Mouse (Mus musculus): ENCODE data around the gene Olfr1221. TPM values are rescaled to one million over a fixed set of nuclear protein-coding genes. Genes with fewer than 3 reads are reported as not detected.

The Olfr1221 gene
- polyA plus RNA-seq, 1 experiment = not detected

DNA sequence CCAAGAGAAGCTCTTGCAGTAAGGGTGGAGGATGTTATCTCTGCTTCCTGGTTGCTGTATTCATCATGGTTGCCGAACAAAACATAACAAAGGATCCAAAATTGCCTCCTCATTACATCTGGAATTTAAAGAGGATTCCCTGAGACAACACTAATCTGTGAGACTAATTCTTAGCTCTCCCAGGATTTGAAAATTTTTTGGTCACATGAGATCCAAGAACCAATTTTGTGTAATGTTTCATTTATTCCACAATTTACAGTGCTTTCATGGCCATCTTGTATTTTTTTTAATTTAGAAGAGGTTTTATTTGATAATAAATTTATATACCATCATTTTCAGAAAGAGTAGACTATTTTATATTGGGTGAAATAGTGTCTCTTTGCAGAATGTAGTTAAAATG is 33.7 kb downstream of the Olfr1221 start, which contains the start of gene Olfr1219:
Gene Olfr1219 (minus strand): TSS at position 101 of the 400 bp plus-strand sequence.
- Histone ChIP-seq H3K36me3 (ENCODE audit: control insufficient read depth, insufficient read depth, low read length) (no peaks in the 10 kb centered on the region), H3K4me3 (ENCODE audit: low read depth, low read length) (no peak within 1 kb of the TSS), H3K4me1 (ENCODE audit: control insufficient read depth, insufficient read depth, insufficient read length, low read length) (no peaks in the 10 kb centered on the region), H3K27ac (ENCODE audit: insufficient read depth, low read depth, low read length) (no peak within 1 kb of the TSS), H3K27me3 (ENCODE audit: control insufficient read depth, insufficient read depth, low read length) (no peaks in the 10 kb centered on the region)
- TF ChIP-seq CTCF (IDR thresholded peaks at IDR 0.05; ENCODE audit: extremely low read depth, insufficient read length, insufficient replicate concordance, low read depth, low read length) (no peak), POLR2A (IDR thresholded peaks at IDR 0.05; ENCODE audit: low read depth, low read length) (no peak)
- 52% methylated on average over 1 of the region's 1 CpGs for WGBS

- no peaks in the 10 kb centered on the region for H3K4me1 ChIP-seq (ENCODE audit: control insufficient read depth, insufficient read depth, insufficient read length, low read length)
- H3K4me3 ChIP-seq (ENCODE audit: low read depth, low read length) = no peak overlapping the region
- H3K27ac ChIP-seq (ENCODE audit: insufficient read depth, low read depth, low read length) = no peak overlapping the region
- TF ChIP-seq CTCF (IDR thresholded peaks at IDR 0.05; ENCODE audit: extremely low read depth, insufficient read length, insufficient replicate concordance, low read depth, low read length) (no peak), POLR2A (IDR thresholded peaks at IDR 0.05; ENCODE audit: low read depth, low read length) (no peak)
- H3K27me3 ChIP-seq (ENCODE audit: control insufficient read depth, insufficient read depth, low read length) = no peaks in the 10 kb centered on the region
- H3K36me3 ChIP-seq (ENCODE audit: control insufficient read depth, insufficient read depth, low read length) = no peaks in the 10 kb centered on the region
Observed at GRCm38 (mm10) chr2:89081487-89081886, 35.6 kb downstream of the Olfr1221 start.

DNA sequence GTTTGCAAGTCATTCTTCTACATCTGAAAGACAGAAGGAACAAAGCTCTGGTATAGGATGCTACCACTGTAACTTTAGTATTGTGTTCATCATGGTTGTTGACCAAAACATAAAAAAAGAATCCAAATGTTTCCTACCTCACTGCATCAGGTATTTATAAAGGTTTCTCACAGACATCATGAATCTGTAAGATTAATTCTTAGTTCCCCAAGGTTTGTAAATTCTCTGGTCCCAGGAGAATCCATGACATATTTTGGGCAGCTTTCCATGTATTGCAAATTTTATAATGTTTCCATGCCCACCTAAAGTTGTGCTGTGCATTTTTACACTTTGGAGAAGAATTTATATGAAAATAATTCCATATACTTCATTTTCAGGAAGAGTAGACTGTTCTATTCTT is 56.0 kb downstream of the Olfr1221 start, which contains the start of gene Olfr1218:
Gene Olfr1218 (minus strand): TSS at position 101 of the 400 bp plus-strand sequence.
- Histone ChIP-seq H3K4me1 (ENCODE audit: control insufficient read depth, insufficient read depth, insufficient read length, low read length) (no peaks in the 10 kb centered on the region), H3K27ac (ENCODE audit: insufficient read depth, low read depth, low read length) (no peak within 1 kb of the TSS), H3K36me3 (ENCODE audit: control insufficient read depth, insufficient read depth, low read length) (no peaks in the 10 kb centered on the region), H3K27me3 (ENCODE audit: control insufficient read depth, insufficient read depth, low read length) (no peaks in the 10 kb centered on the region), H3K4me3 (ENCODE audit: low read depth, low read length) (no peak within 1 kb of the TSS)
- TF ChIP-seq CTCF (IDR thresholded peaks at IDR 0.05; ENCODE audit: extremely low read depth, insufficient read length, insufficient replicate concordance, low read depth, low read length) = no peak
- no peak for TF ChIP-seq POLR2A (IDR thresholded peaks at IDR 0.05; ENCODE audit: low read depth, low read length)

Other genes starting within 250 kb of the Olfr1221 start
- gene Olfr1208, start 215.0 kb downstream of the Olfr1221 start, polyA plus RNA-seq (2012; rRNA removed) = not detected in 2 replicates
- not detected in 2 replicates for gene Olfr1209, start 202.1 kb downstream of the Olfr1221 start, polyA plus RNA-seq (2012; rRNA removed)
- not detected in 2 replicates for gene Olfr1211, start 179.2 kb downstream of the Olfr1221 start, polyA plus RNA-seq (2012; rRNA removed)
- not detected in 2 replicates for gene Olfr1212, start 163.3 kb downstream of the Olfr1221 start, polyA plus RNA-seq (2012; rRNA removed)
- gene Gm13762, start 137.0 kb downstream of the Olfr1221 start, polyA plus RNA-seq (2012; rRNA removed) = not detected in 2 replicates
- not detected in 2 replicates for gene Olfr1214, start 124.6 kb downstream of the Olfr1221 start, polyA plus RNA-seq (2012; rRNA removed)
- not detected in 2 replicates for gene Olfr1215, start 110.3 kb downstream of the Olfr1221 start, polyA plus RNA-seq (2012; rRNA removed)
- gene Olfr1216, start 98.9 kb downstream of the Olfr1221 start, polyA plus RNA-seq (2012; rRNA removed) = not detected in 2 replicates
- gene Olfr1217, start 85.2 kb downstream of the Olfr1221 start, polyA plus RNA-seq (2012; rRNA removed) = not detected in 2 replicates
- gene Olfr1218, start 56.1 kb downstream of the Olfr1221 start, polyA plus RNA-seq (2012; rRNA removed) = not detected in 2 replicates
- not detected in 2 replicates for gene Olfr1219, start 33.8 kb downstream of the Olfr1221 start, polyA plus RNA-seq (2012; rRNA removed)
- not detected in 2 replicates for gene Olfr1220, start 10.4 kb downstream of the Olfr1221 start, polyA plus RNA-seq (2012; rRNA removed)
- gene Olfr1222, start 15.8 kb upstream of the Olfr1221 start, polyA plus RNA-seq (2012; rRNA removed) = not detected in 2 replicates
- gene Olfr1223, start 34.3 kb upstream of the Olfr1221 start, polyA plus RNA-seq (2012; rRNA removed) = not detected in 2 replicates
- gene Olfr1224-ps1, start 46.8 kb upstream of the Olfr1221 start, polyA plus RNA-seq (2012; rRNA removed) = not detected in 2 replicates
- not detected in 2 replicates for gene Olfr1225, start 57.4 kb upstream of the Olfr1221 start, polyA plus RNA-seq (2012; rRNA removed)
- gene Olfr1226, start 82.8 kb upstream of the Olfr1221 start, polyA plus RNA-seq (2012; rRNA removed) = not detected in 2 replicates
- not detected in 2 replicates for gene Olfr1228, start 136.8 kb upstream of the Olfr1221 start, polyA plus RNA-seq (2012; rRNA removed)
- gene Olfr1229, start 170.7 kb upstream of the Olfr1221 start, polyA plus RNA-seq (2012; rRNA removed) = not detected in 2 replicates
- gene Olfr1230, start 180.0 kb upstream of the Olfr1221 start, polyA plus RNA-seq (2012; rRNA removed) = not detected in 2 replicates
- gene Olfr1231, start 189.8 kb upstream of the Olfr1221 start, polyA plus RNA-seq (2012; rRNA removed) = not detected in 2 replicates
- not detected in 2 replicates for gene Olfr1232, start 212.4 kb upstream of the Olfr1221 start, polyA plus RNA-seq (2012; rRNA removed)
- gene Olfr1233, start 225.1 kb upstream of the Olfr1221 start, polyA plus RNA-seq (2012; rRNA removed) = not detected in 2 replicates
- not detected in 2 replicates for gene Olfr1234, start 247.6 kb upstream of the Olfr1221 start, polyA plus RNA-seq (2012; rRNA removed)

All from small intestine, adult 2 months (tissue).